Mouse (Mus musculus) limb, embryonic 10.5 days (tissue): Measurements from ENCODE around the gene Smpd1. TPM values are rescaled to one million over a fixed set of nuclear protein-coding genes. Genes with fewer than 3 reads are reported as not detected.

ENCODE experiments used
- DNase-seq: peaks from one replicate; pipeline ENCODE4 v3.0.0-alpha.2; 2017; ENCODE audit warnings: low spot score
- H3K27ac ChIP-seq: fragments of 300-500 bp; sonication (generic); 2 replicates; pipeline ENCODE4 v1.5.1; 2016; ENCODE audit warnings: mild to moderate bottlenecking
- H3K27me3 ChIP-seq: fragments of 300-500 bp; sonication (generic); 2 replicates; pipeline ENCODE4 v1.6.1; 2016; ENCODE audit warnings: low read depth, mild to moderate bottlenecking; ENCODE audit not compliant: poor library complexity, severe bottlenecking
- H3K36me3 ChIP-seq: fragments of 300-500 bp; sonication (generic); 2 replicates; pipeline ENCODE4 v1.6.1; 2016; ENCODE audit warnings: mild to moderate bottlenecking, moderate library complexity
- H3K4me1 ChIP-seq: fragments of 300-500 bp; sonication (generic); 2 replicates; pipeline ENCODE4 v1.6.1; 2016
- H3K4me3 ChIP-seq: fragments of 300-500 bp; sonication (generic); 2 replicates; pipeline ENCODE4 v1.5.1; 2016; ENCODE audit warnings: mild to moderate bottlenecking, moderate library complexity
- H3K9me3 ChIP-seq: fragments of 300-500 bp; sonication (generic); replicated peaks from 2 replicates; pipeline ENCODE4 v1.6.1; 2016; ENCODE audit warnings: mild to moderate bottlenecking
- WGBS: fragments of 180-500 bp; shearing (Covaris S2); methylation state at CpG from one replicate; pipeline ENCODE4 v1.1.7; 2016; 5-methylcytosine and 5-hydroxymethylcytosine counted together
- polyA plus RNA-seq: library from polyadenylated mRNA; unstranded; fragments of >200 nt; fragmentation: Nextera tagmentation; extraction: Ambion mirVana; gene quantifications from 2 replicates; pipeline ENCODE4 v1.2.1, GENCODE M21; 2016

Gene Smpd1
- polyA plus RNA-seq, 1 experiment from 2014 or later: 31.9 TPM

DNA sequence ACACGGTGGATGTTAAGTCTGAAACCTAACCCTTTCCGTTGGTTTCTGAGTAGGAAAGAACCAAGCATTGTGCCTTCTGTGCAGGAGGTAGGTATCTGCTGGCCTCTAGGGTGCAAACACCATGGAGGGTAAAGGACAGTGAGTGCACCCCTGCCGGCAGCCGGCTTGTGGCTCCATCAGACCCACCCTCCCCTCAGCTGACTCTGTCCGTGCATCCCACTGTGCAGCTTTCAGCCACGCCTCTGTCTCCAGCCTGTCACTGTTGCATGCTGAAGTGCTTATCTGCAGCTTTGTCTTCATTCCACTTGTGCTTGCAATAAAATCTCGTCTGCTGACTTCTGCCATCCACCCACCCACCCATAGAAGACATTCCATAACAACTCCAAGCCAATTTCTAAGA, 35.9 kb downstream of the Smpd1 start:
- no peak for DNase-seq
- H3K27me3 ChIP-seq: no peaks in the 10 kb centered on the region
- H3K27ac ChIP-seq: no peak overlapping the region
- H3K9me3 ChIP-seq: no peaks in the 10 kb centered on the region
- no peak overlapping the region for H3K4me3 ChIP-seq
- 39% methylated on average over 7 of the region's 7 CpGs for WGBS
- H3K36me3 ChIP-seq: no peaks in the 10 kb centered on the region
- H3K4me1 ChIP-seq: no peaks in the 10 kb centered on the region

GRCm38 (mm10) chr7:105602860-105603623, 48.9 kb downstream of the Smpd1 start:
- H3K27ac ChIP-seq: peak overlapping the region; percentile 53; the same call in 1 of the 2 replicates
- H3K36me3 ChIP-seq: no peaks in the 10 kb centered on the region
- 36% methylated on average over 9 of the region's 9 CpGs for WGBS
- no peaks in the 10 kb centered on the region for H3K4me1 ChIP-seq
- DNase-seq: peak; percentile 75
- H3K9me3 ChIP-seq: no peaks in the 10 kb centered on the region
- H3K27me3 ChIP-seq: no peaks in the 10 kb centered on the region
- H3K4me3 ChIP-seq: no peak overlapping the region

Other genes with a start within 250 kb of the Smpd1 start
- not detected in 2 replicates for gene Olfr689, start 243.2 kb upstream of the Smpd1 start, polyA plus RNA-seq
- gene Olfr690, start 220.3 kb upstream of the Smpd1 start, polyA plus RNA-seq: not detected in 2 replicates
- gene Olfr691, start 212.1 kb upstream of the Smpd1 start, polyA plus RNA-seq: 0.14 and 0.15 TPM in 2 replicates
- gene Olfr692, start 186.1 kb upstream of the Smpd1 start, polyA plus RNA-seq: not detected in 2 replicates
- not detected in 2 replicates for gene Gm5901, start 179.3 kb upstream of the Smpd1 start, polyA plus RNA-seq
- 45.9 and 47.0 TPM in 2 replicates for gene Fam160a2, start 154.3 kb upstream of the Smpd1 start, polyA plus RNA-seq
- 0.05 TPM in 1 of 2 replicates, not detected in the other for gene Cnga4, start 149.8 kb upstream of the Smpd1 start, polyA plus RNA-seq
- gene Cckbr, start 128.6 kb upstream of the Smpd1 start, polyA plus RNA-seq: 0.05 TPM in 2 replicates
- gene Cavin3, start 72.1 kb upstream of the Smpd1 start, polyA plus RNA-seq: 20.4 and 21.6 TPM in 2 replicates
- 76.9 and 81.9 TPM in 2 replicates for gene Apbb1, start 27.3 kb downstream of the Smpd1 start, polyA plus RNA-seq
- 0.48 TPM in 1 of 2 replicates, not detected in the other for gene Hpx, start 45.8 kb downstream of the Smpd1 start, polyA plus RNA-seq
- 24.5 and 31.2 TPM in 2 replicates for gene Trim3, start 79.2 kb downstream of the Smpd1 start, polyA plus RNA-seq
- 173 and 196 TPM in 2 replicates for gene Timm10b, start 85.7 kb downstream of the Smpd1 start, polyA plus RNA-seq
- gene Arfip2, start 86.1 kb downstream of the Smpd1 start, polyA plus RNA-seq: 60.0 and 67.4 TPM in 2 replicates
- 14.0 and 17.1 TPM in 2 replicates for gene Gm45799, start 86.2 kb downstream of the Smpd1 start, polyA plus RNA-seq
- 0.31 and 1.1 TPM in 2 replicates for gene Dnhd1, start 96.5 kb downstream of the Smpd1 start, polyA plus RNA-seq
- gene Ilk, start 182.2 kb downstream of the Smpd1 start, polyA plus RNA-seq: 195 and 200 TPM in 2 replicates
- gene Rrp8, start 183.0 kb downstream of the Smpd1 start, polyA plus RNA-seq: 44.1 and 54.1 TPM in 2 replicates
- gene Taf10, start 190.0 kb downstream of the Smpd1 start, polyA plus RNA-seq: 165 and 180 TPM in 2 replicates
- gene Tpp1, start 197.9 kb downstream of the Smpd1 start, polyA plus RNA-seq: 39.8 and 40.5 TPM in 2 replicates
- gene Dchs1, start 233.3 kb downstream of the Smpd1 start, polyA plus RNA-seq: 17.3 and 21.2 TPM in 2 replicates